Mouse (Mus musculus): ENCODE results near the gene Vps41. TPM values are rescaled to one million over a fixed set of nuclear protein-coding genes. Genes with fewer than 3 reads are reported as not detected.

The Vps41 gene
- polyA plus RNA-seq (2017; shearing (Covaris generic)), result 71.1 TPM

GRCm38 (mm10) chr13:18717185-18717584 is at the start of gene Vps41:
TSS of gene Vps41 (plus strand) at chr13:18717286.

Other genes with a start within 250 kb of the Vps41 start
- gene Amph, start 230.9 kb downstream of the Vps41 start, polyA plus RNA-seq (2017; shearing (Covaris generic)), result not detected